Mouse (Mus musculus): ENCODE results near the gene Ccdc3.

The Ccdc3 gene

DNA sequence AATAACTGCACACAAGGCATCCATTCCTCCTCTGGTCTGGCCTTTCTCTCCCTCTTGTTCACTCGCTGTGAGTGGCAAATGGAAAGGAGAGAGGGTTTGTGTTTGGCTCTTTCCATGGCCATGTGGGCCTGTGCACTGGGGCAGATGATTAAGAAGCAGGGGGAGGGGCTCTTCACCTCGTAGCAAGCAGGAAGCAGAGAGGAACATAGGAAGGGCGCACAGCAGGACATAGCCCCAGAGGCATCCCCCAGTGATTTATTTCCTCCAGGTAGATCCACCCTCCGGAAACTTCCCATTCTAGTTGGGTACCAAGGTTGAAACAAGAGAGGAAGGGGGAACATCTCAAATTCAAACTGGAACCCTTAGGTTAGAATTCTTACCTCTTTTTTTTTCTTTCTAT lies 2.4 kb downstream of the Ccdc3 start:
- no peak for TF ChIP-seq GATA4 (IDR thresholded peaks at IDR 0.05; ENCODE audit: insufficient replicate concordance, low read length)

- no peak for TF ChIP-seq GATA4 (IDR thresholded peaks at IDR 0.05; ENCODE audit: insufficient replicate concordance, low read length)
Observed at GRCm38 (mm10) chr2:5144446-5144845, 6.9 kb downstream of the Ccdc3 start.

GRCm38 (mm10) chr2:5147907-5148306 lies 10.3 kb downstream of the Ccdc3 start:
- no peak for TF ChIP-seq GATA4 (IDR thresholded peaks at IDR 0.05; ENCODE audit: insufficient replicate concordance, low read length)

DNA sequence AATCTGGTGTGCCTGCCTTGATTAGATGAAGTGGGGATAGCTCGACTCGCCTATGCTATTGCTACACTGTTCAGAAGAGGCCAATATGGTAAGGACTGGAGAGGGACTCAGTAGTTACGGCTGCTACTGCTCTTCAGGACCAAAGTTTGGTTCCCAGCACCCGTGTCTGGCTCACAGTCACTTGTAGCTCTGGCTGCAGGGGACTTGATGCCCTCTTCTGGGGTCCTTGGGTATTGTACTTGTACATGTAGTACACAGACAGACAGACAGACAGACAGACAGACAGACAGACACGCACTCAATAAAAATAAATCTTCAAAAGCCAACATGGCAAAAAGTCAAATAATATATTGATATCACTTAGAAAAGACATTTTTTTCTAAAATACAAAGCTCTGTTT lies 17.1 kb downstream of the Ccdc3 start:
- no peak for TF ChIP-seq GATA4 (IDR thresholded peaks at IDR 0.05; ENCODE audit: insufficient replicate concordance, low read length)

GRCm38 (mm10) chr2:5160236-5160848 lies 22.8 kb downstream of the Ccdc3 start:
- TF ChIP-seq GATA4 (IDR thresholded peaks at IDR 0.05; ENCODE audit: insufficient replicate concordance, low read length), result no peak

DNA sequence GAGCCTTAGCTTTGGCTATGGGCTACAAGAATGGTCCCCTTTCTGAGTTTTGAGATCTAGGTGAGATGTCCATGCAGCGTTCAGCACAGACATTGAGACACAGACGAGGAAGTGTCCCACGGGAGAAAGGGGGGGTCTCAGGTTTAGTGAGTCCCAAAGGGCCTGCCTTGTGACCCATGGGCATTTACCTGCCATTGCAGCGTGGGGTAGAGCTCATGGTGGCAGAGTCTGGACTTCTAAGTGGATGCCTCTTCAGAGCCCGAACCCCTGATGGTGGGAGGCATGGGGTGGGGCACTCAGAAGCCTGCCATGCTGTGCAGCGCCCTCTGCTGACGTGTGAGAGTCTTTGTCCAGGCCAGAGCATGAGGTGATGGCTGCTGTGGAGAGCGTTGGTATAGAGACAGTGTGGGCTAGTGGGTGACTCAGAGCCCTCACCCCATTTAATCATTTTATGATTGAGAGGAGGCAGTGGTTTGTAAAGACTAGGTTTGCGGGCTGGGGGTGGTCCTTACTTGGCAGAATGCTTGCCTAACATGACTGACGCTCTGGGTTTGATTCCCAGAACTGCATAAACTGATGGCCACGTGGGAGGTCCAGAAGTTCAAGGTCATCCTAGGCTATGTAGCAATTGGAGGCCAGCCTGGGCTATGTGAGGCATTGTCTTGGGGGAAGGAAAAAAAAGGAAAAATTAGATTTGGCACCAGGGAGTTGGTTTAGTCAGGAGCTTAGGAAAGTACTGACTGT lies 23.6 kb downstream of the Ccdc3 start:
- no peak for TF ChIP-seq GATA4 (IDR thresholded peaks at IDR 0.05; ENCODE audit: insufficient replicate concordance, low read length)

DNA sequence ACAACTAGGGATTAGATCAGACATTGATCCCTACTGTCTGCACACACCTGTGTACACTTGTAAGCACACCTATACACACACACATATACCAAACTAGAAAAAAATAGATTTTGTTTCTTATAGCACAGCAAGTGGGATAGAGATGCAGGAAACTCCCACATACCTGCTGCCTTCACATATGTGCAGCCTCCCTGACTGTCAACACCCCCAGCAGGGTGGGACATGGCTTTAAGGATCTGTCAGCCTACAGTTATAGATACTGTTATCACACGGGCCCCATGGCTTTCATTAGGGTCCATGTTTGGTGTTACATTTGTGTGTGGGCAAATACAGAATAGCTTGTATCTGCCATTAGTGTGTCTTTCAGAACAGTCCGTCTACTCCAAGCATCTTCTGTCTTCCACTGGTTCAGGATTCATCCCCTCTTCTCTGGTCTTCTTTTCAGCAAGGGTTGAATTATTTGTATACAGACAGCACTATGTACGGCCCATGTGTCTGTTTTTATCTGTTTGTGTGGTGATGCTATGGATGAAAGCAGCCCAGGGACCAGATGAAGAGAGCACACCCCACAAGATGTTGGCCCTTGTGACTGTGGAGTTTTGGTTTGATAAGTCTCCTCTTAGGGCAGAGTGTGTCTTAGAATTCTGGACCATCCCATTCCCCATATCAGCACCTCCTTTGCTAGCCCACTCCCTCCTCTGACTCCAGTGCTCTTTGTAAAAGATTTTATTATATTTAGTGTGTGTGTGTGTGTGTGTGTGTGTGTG lies 24.5 kb downstream of the Ccdc3 start:
- TF ChIP-seq GATA4 (IDR thresholded peaks at IDR 0.05; ENCODE audit: insufficient replicate concordance, low read length), result no peak

DNA sequence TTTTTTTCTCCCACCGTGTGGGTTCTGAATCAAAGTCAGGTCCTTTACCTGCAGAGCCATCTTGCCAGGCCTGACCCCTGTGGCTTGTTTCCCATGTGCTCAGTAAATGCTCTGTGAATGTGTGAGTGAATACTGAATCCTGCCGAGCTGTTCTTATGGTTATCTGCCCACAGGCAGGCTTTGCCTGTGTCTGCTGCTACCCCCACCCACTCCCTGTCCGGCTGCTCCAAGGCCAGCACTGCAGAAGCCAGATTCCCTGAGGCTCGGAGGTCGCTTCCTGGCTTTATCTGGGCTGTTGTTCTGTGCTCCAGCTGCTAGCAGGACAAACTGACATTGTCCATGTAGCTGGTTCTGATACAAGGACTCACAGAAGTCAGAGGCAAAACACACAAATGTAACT lies 25.2 kb downstream of the Ccdc3 start:
- no peak for TF ChIP-seq GATA4 (IDR thresholded peaks at IDR 0.05; ENCODE audit: insufficient replicate concordance, low read length)

GRCm38 (mm10) chr2:5165941-5166361 lies 28.4 kb downstream of the Ccdc3 start:
- no peak for TF ChIP-seq GATA4 (IDR thresholded peaks at IDR 0.05; ENCODE audit: insufficient replicate concordance, low read length)

DNA sequence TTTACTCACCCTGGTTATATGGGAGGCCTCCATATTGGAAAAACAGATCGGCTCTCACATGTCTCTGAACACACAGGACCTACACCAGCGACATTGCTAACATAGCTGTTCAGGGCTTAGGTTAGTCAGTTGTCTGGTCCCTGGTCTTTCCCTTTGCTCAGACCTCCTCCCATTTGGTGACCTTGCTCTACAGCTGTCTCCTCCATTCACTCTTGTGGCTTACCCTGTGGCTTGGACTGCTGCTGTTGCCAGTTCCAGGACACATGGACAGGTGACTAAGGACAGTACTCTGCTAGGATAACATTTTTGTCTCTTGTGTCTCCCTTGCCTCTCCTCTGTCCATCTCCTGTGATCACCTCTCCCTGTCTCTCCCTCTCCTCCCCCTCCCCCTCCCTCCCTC lies 29.2 kb downstream of the Ccdc3 start:
- TF ChIP-seq GATA4 (IDR thresholded peaks at IDR 0.05; ENCODE audit: insufficient replicate concordance, low read length), result no peak

GRCm38 (mm10) chr2:5170815-5171214 lies 33.2 kb downstream of the Ccdc3 start:
- no peak for TF ChIP-seq GATA4 (IDR thresholded peaks at IDR 0.05; ENCODE audit: insufficient replicate concordance, low read length)

- TF ChIP-seq GATA4 (IDR thresholded peaks at IDR 0.05; ENCODE audit: insufficient replicate concordance, low read length), result no peak
Observed at GRCm38 (mm10) chr2:5171301-5172000, 33.9 kb downstream of the Ccdc3 start.

DNA sequence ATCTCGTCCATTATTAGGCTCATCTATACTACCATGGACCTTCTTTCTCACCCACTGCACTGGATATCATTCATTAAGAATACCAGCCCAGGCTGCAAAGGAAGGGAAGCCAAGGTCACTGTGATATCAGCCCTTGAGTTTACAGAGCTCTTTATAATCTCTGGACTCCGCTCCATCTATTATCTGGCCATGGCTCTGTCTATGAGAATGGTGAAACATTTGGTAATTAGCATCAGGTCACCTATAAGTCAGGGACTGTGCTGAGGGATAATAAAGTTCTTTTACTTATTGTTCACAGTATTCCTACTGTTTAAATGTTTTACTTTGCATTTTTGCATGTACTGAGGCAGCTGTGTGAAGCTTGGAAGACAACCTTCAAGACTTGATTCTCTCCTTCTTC lies 35.2 kb downstream of the Ccdc3 start:
- TF ChIP-seq GATA4 (IDR thresholded peaks at IDR 0.05; ENCODE audit: insufficient replicate concordance, low read length), result no peak

GRCm38 (mm10) chr2:5174716-5175115 lies 37.1 kb downstream of the Ccdc3 start:
- TF ChIP-seq GATA4 (IDR thresholded peaks at IDR 0.05; ENCODE audit: insufficient replicate concordance, low read length), result no peak

All from liver, adult (tissue).